Mouse (Mus musculus) E14TG2a.4 (cell line): ENCODE results near the gene Trat1.

Experiments used
- H3K27me3 ChIP-seq: 2 replicates; pipeline ENCODE4 v1.6.1; 2014; ENCODE audit warnings: low read length, control low read depth; ENCODE audit not compliant: insufficient read depth
- H3K36me3 ChIP-seq: 2 replicates; pipeline ENCODE4 v1.6.1; 2014; ENCODE audit warnings: low read length, control low read depth; ENCODE audit not compliant: insufficient read depth
- H3K4me1 ChIP-seq: replicated peaks from 2 replicates; pipeline ENCODE4 v1.6.1; 2014; ENCODE audit warnings: low read depth, low read length, control low read depth
- H3K4me3 ChIP-seq: replicated peaks from 2 replicates; pipeline ENCODE4 v1.5.1; 2014; ENCODE audit warnings: mild to moderate bottlenecking, low read length
- H3K9me3 ChIP-seq: 2 replicates; pipeline ENCODE4 v1.6.1; 2014; ENCODE audit warnings: low read length, control low read depth
- CTCF ChIP-seq: conservative IDR thresholded peaks from 2 replicates; pipeline ENCODE4 v1.5.1; 2014; ENCODE audit warnings: low read length
- NANOG ChIP-seq: IDR thresholded peaks from 2 replicates; pipeline ENCODE4 v1.6.1; 2014; ENCODE audit warnings: borderline replicate concordance, low read length, mixed read lengths
- POU5F1 ChIP-seq: IDR thresholded peaks from 2 replicates; pipeline ENCODE4 v1.6.1; 2014; ENCODE audit warnings: low read length, borderline replicate concordance

Trat1 gene

GRCm38 (mm10) chr16:48745011-48745410 is 26.8 kb downstream of the Trat1 start:
- Histone ChIP-seq H3K4me3 (no peak overlapping the region), H3K4me1 (no peaks in the 10 kb centered on the region), H3K27me3 (peaks cover 4% of the 10 kb centered on the region; the same call in 1 of the 2 replicates), H3K9me3 (no peaks in the 10 kb centered on the region), H3K36me3 (no peaks in the 10 kb centered on the region)
- TF ChIP-seq CTCF = no peak
- no peak for TF ChIP-seq POU5F1
- no peak for TF ChIP-seq NANOG

- Histone ChIP-seq H3K9me3 (no peaks in the 10 kb centered on the region), H3K4me3 (no peak overlapping the region), H3K36me3 (no peaks in the 10 kb centered on the region), H3K27me3 (no peaks in the 10 kb centered on the region), H3K4me1 (no peaks in the 10 kb centered on the region)
- TF ChIP-seq POU5F1 (no peak), CTCF (no peak), NANOG (no peak)
Observed at GRCm38 (mm10) chr16:48741549-48741948, 30.3 kb downstream of the Trat1 start.

GRCm38 (mm10) chr16:48739974-48740373 is 31.8 kb downstream of the Trat1 start:
- Histone ChIP-seq H3K4me3 (no peak overlapping the region), H3K9me3 (no peaks in the 10 kb centered on the region), H3K4me1 (no peaks in the 10 kb centered on the region), H3K27me3 (no peaks in the 10 kb centered on the region), H3K36me3 (no peaks in the 10 kb centered on the region)
- TF ChIP-seq NANOG (no peak), POU5F1 (no peak), CTCF (no peak)

- Histone ChIP-seq H3K4me1 (no peaks in the 10 kb centered on the region), H3K4me3 (no peak overlapping the region), H3K36me3 (no peaks in the 10 kb centered on the region), H3K27me3 (no peaks in the 10 kb centered on the region), H3K9me3 (no peaks in the 10 kb centered on the region)
- TF ChIP-seq POU5F1 = no peak
- TF ChIP-seq CTCF = no peak
- TF ChIP-seq NANOG = no peak
Observed at GRCm38 (mm10) chr16:48738429-48738828, 33.4 kb downstream of the Trat1 start.

GRCm38 (mm10) chr16:48736890-48737289 is 34.9 kb downstream of the Trat1 start:
- Histone ChIP-seq H3K4me1 (no peaks in the 10 kb centered on the region), H3K27me3 (no peaks in the 10 kb centered on the region), H3K9me3 (no peaks in the 10 kb centered on the region), H3K36me3 (no peaks in the 10 kb centered on the region), H3K4me3 (no peak overlapping the region)
- TF ChIP-seq CTCF (no peak), POU5F1 (no peak), NANOG (no peak)

GRCm38 (mm10) chr16:48720259-48720658 is 51.6 kb downstream of the Trat1 start:
- Histone ChIP-seq H3K9me3 (no peaks in the 10 kb centered on the region), H3K36me3 (no peaks in the 10 kb centered on the region), H3K4me3 (no peak overlapping the region), H3K4me1 (no peaks in the 10 kb centered on the region), H3K27me3 (no peaks in the 10 kb centered on the region)
- TF ChIP-seq CTCF = no peak
- TF ChIP-seq NANOG = no peak
- no peak for TF ChIP-seq POU5F1

GRCm38 (mm10) chr16:48719679-48720078 is 52.1 kb downstream of the Trat1 start:
- TF ChIP-seq POU5F1 (no peak), CTCF (no peak), NANOG (no peak)
- Histone ChIP-seq H3K4me3 (no peak overlapping the region), H3K27me3 (no peaks in the 10 kb centered on the region), H3K4me1 (no peaks in the 10 kb centered on the region), H3K9me3 (no peaks in the 10 kb centered on the region), H3K36me3 (no peaks in the 10 kb centered on the region)

GRCm38 (mm10) chr16:48716343-48716742 is 55.5 kb downstream of the Trat1 start:
- no peaks in the 10 kb centered on the region for H3K36me3 ChIP-seq
- TF ChIP-seq CTCF (no peak), NANOG (no peak), POU5F1 (no peak)

GRCm38 (mm10) chr16:48701896-48702295 is 69.9 kb downstream of the Trat1 start:
- no peaks in the 10 kb centered on the region for H3K4me1 ChIP-seq
- H3K36me3 ChIP-seq = no peaks in the 10 kb centered on the region
- TF ChIP-seq NANOG = no peak
- no peak for TF ChIP-seq POU5F1
- TF ChIP-seq CTCF = no peak
- H3K4me3 ChIP-seq = no peak overlapping the region
- no peaks in the 10 kb centered on the region for H3K27me3 ChIP-seq
- H3K9me3 ChIP-seq = no peaks in the 10 kb centered on the region

More at GRCm38 (mm10) chr16:48716343-48716742, 55.5 kb downstream of the Trat1 start:
- Histone ChIP-seq H3K4me1 (no peaks in the 10 kb centered on the region), H3K27me3 (no peaks in the 10 kb centered on the region), H3K9me3 (no peaks in the 10 kb centered on the region), H3K4me3 (no peak overlapping the region)
